Mouse (Mus musculus) myocyte (in vitro differentiated cells): ENCODE measurements at regions not wholly inside any gene's neighbourhood (a gene's known extent, or its start where the extent isn't known, plus 50 kb on each side); places are given as distances from the start of the nearest gene placed in this dataset.

Source experiments
- CEBPB ChIP-seq: IDR thresholded peaks from 2 replicates; pipeline ENCODE4 v1.6.1; 2011; ENCODE audit warnings: mild to moderate bottlenecking, moderate library complexity; ENCODE audit not compliant: poor library complexity, insufficient read depth, severe bottlenecking
- E2F4 ChIP-seq: IDR thresholded peaks from one replicate; pipeline ENCODE4 v1.6.1; 2011; ENCODE audit warnings: mild to moderate bottlenecking, control low read depth, moderate library complexity; ENCODE audit not compliant: insufficient read depth
- MYOD1 ChIP-seq, 3 experiments: IDR thresholded peaks; one replicate each; pipeline ENCODE4 v1.6.1; 2011; ENCODE audit warnings: control low read depth in 2 of 3, low read depth in 2 of 3, mild to moderate bottlenecking in 2 of 3, moderate library complexity in 1 of 3; ENCODE audit not compliant: insufficient read length in 2 of 3, control insufficient read depth in 1 of 3
- MYOG ChIP-seq, 3 experiments: IDR thresholded peaks; one replicate each; pipeline ENCODE4 v1.6.1; 2011; ENCODE audit warnings: control low read depth in 2 of 3, low read depth in 2 of 3, mild to moderate bottlenecking in 2 of 3; ENCODE audit not compliant: insufficient read length in 2 of 3, control insufficient read depth in 1 of 3, insufficient read depth in 1 of 3
- POLR2A ChIP-seq: IDR thresholded peaks from one replicate; pipeline ENCODE4 v1.6.1; 2011; ENCODE audit warnings: low read depth, mild to moderate bottlenecking, control low read depth, moderate library complexity; ENCODE audit not compliant: insufficient read length
- REST ChIP-seq: IDR thresholded peaks from one replicate; pipeline ENCODE4 v1.6.1; 2011; ENCODE audit warnings: mild to moderate bottlenecking, control low read depth, moderate library complexity; ENCODE audit not compliant: insufficient read depth, insufficient read length
- SRF ChIP-seq: IDR thresholded peaks from one replicate; pipeline ENCODE4 v1.6.1; 2011; ENCODE audit warnings: low read depth; ENCODE audit not compliant: control insufficient read depth, insufficient read length
- TCF12 ChIP-seq: IDR thresholded peaks from one replicate; pipeline ENCODE4 v1.6.1; 2011; ENCODE audit warnings: mild to moderate bottlenecking, control low read depth; ENCODE audit not compliant: poor library complexity, insufficient read depth, severe bottlenecking
- USF1 ChIP-seq: IDR thresholded peaks from one replicate; pipeline ENCODE4 v1.6.1; 2011; ENCODE audit warnings: low read depth, mild to moderate bottlenecking, control low read depth, moderate library complexity

- TF ChIP-seq POLR2A (no peak), E2F4 (no peak), MYOG (IDR thresholded peaks at IDR 0.05; ENCODE audit: control insufficient read depth in 1 of 3, insufficient read depth in 1 of 3, insufficient read length in 2 of 3, low read depth in 2 of 3) (no peak), CEBPB (no peak), MYOD1 (IDR thresholded peaks at IDR 0.05; ENCODE audit: control insufficient read depth in 1 of 3, insufficient read length in 2 of 3, low read depth in 2 of 3) (no peak), SRF (no peak), USF1 (no peak), TCF12 (no peak), REST (no peak)
Measured at GRCm38 (mm10) chr7:117793991-117794390, 322.0 kb downstream of the Rps15a start.
